Comparison of ENCODE assay signal across 8 mouse cellular contexts in the genomic region with DNA sequence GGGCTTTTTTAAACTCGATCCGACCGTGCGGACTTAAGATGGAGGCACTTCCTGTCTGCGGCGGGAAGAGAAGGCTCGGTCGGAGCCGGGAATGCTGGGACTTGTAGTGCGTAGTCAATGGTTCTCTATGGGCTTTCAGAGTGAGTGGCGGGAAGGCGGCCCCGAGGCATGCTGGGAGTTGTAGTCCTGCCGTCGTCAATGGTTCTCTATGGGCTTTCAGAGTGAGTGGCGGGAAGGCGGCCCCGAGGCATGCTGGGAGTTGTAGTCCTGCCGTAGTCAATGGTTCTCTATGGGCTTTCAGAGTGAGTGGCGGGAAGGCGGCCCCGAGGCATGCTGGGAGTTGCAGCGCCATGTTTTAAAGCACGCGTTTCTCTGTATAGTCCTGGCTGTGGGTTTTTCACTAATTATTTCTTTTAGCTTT. TPM values are rescaled to one million over a fixed set of nuclear protein-coding genes. Genes with fewer than 3 reads are reported as not detected.
DNase-seq lines count a peak whose midpoint lies in the region; ATAC-seq lines count a peak whose summit lies in the region.
"Not testable (repeated sequence)": the region's sequence is repeated elsewhere in the genome, so short reads cannot be mapped to it uniquely, and the experiment has no call there.

No protein-coding gene starts in this region.

- not testable (repeated sequence) for H3K4me1 ChIP-seq in heart, embryonic 12.5 days (replicated peaks); kidney, embryonic 16.5 days (ENCODE audit: insufficient read depth, low read length)

- H3K27ac ChIP-seq in heart, embryonic 12.5 days (ENCODE audit: poor library complexity, severe bottlenecking): peak overlapping the region; percentile 35
- peak overlapping the region; percentile 79 for H3K27ac ChIP-seq in kidney, embryonic 16.5 days (ENCODE audit: low read length)

- peak; percentile 91 for ATAC-seq in erythroid progenitor cell, adult 5-6 weeks (replicated peaks; ENCODE audit: low FRiP score, poor library complexity, severe bottlenecking)
- ATAC-seq in heart, embryonic 12.5 days (ENCODE audit: insufficient number of reproducible peaks, low FRiP score): peak; percentile 96
- ATAC-seq in kidney, embryonic 16.5 days (ENCODE audit: low FRiP score, low TSS enrichment): peak; percentile 97

- H3K36me3 ChIP-seq in heart, embryonic 12.5 days: peaks cover 16% of the 10 kb centered on the region
- H3K36me3 ChIP-seq in kidney, embryonic 16.5 days (ENCODE audit: insufficient read depth, low read length): peaks cover 12% of the 10 kb centered on the region

- H3K27me3 ChIP-seq in heart, embryonic 12.5 days (replicated peaks); kidney, embryonic 16.5 days (ENCODE audit: insufficient read depth, low read length): not testable (repeated sequence)

- H3K4me3 ChIP-seq in heart, embryonic 12.5 days: peak overlapping the region; percentile 52
- peak overlapping the region; percentile 50 for H3K4me3 ChIP-seq in kidney, embryonic 16.5 days (ENCODE audit: low read length)

- peaks cover 45% of the 10 kb centered on the region for H3K9me3 ChIP-seq in heart, embryonic 12.5 days (replicated peaks)
- peaks cover 35% of the 10 kb centered on the region for H3K9me3 ChIP-seq in kidney, embryonic 16.5 days (ENCODE audit: low read length)

- peak overlapping the region; percentile 78 for H3K9ac ChIP-seq in heart, embryonic 12.5 days
- peak overlapping the region; percentile 72 for H3K9ac ChIP-seq in kidney, embryonic 16.5 days (replicated peaks; ENCODE audit: low read length)

- not testable (repeated sequence) for H3K4me2 ChIP-seq in heart, embryonic 12.5 days; kidney, embryonic 16.5 days (replicated peaks; ENCODE audit: low read depth, low read length)

- WGBS in heart, embryonic 12.5 days: 56% methylated on average over 25 of the region's 25 CpGs
- 54% methylated on average over 25 of the region's 25 CpGs for WGBS in kidney, embryonic 16.5 days

- peak; percentile 98 for DNase-seq in CD4-positive, CD25-positive, alpha-beta regulatory T cell, adult 2 months (ENCODE audit: low read depth, low spot score)
- DNase-seq in brain, embryonic 18.5 days (ENCODE audit: low read depth, low spot score): peak; percentile 100
- DNase-seq in liver: peak; percentile 92
- peak; percentile 100 for DNase-seq in monocyte, adult 2 months (ENCODE audit: low read depth in 1 of 2, low spot score in 2 of 2)
- DNase-seq in spleen, postnatal 36 days (ENCODE audit: low spot score in 2 of 2): peak; percentile 100

RNA-seq across cellular contexts. Expression of gene Gm21887, which starts 0.4 kb away (rescaled TPM):
- 47.4 and 53.7 TPM in 2 replicates for total RNA-seq in erythroid progenitor cell, adult 5-6 weeks (2015; ENCODE audit: low replicate concordance)
- total RNA-seq in erythroid progenitor cell, adult 5-6 weeks (2017; ENCODE audit: low replicate concordance): 67.6 and 103 TPM in 2 replicates
- 121 and 171 TPM in 2 replicates for polyA plus RNA-seq in heart, embryonic 12.5 days (2016; fragmentation: Nextera tagmentation; extraction: Ambion mirVana)
- polyA plus RNA-seq in kidney, embryonic 16.5 days (2015; fragmentation: Nextera tagmentation; extraction: Ambion mirVana): 162 and 299 TPM in 2 replicates

Comparison
In these comparisons a context has a peak if more than half of its experiments do, and no peak if none do; other contexts are left out.
1. Peak in every context shown above with its lines: DNase-seq, ATAC-seq, H3K4me3 ChIP-seq and H3K27ac ChIP-seq.